Mouse (Mus musculus): Measurements from ENCODE around the gene Bco2.

Bco2 gene

GRCm38 (mm10) chr9:50561145-50561917 lies 6.3 kb upstream of the Bco2 start, which contains the start of gene Tex12:
Gene Tex12 (minus strand): TSS chr9:50561325.
- no peak for DNase-seq (ENCODE audit: low spot score)

DNA sequence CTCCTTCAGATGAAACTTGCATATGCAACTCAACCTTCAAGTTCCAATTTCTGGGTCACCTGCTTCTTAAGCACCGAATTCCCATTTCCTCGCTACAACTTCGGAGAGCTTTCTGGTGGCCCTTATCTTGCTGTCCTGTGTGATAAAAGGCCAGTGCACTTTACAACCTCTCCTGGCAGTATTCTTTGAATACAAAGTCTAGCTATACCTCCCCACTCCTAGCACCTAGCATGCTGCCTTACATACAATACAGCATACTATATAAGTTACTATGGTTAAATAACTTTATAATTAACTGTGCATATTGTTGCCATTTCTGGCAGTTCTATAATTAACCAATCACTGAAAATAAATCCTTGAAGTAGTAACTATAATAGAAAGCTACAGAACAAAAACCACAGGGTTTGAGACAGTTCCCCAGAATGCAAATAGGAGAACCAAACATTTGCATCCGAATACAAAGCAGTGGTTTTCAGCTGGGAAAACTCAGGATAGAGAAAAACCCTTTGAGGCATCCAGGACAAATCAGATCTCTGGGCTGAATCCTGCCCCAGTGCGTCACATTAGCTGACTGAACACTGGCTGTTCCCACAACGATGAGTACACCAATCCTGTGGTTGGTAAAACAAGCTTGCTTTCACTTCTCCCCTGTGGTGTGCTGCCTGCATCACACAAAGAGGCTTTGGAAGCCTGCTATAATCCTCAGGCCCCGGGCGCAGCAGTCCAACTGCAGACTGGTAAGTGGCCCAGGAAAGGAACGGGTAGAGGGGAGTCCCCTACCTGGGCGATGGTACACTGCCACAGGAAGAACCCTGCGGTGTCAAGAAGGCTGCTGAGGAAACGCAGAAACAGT lies 514 bp downstream of the Bco2 start, which contains the start of gene Il18:
Gene Il18, plus strand, starts transcription at position 587 of the 853 bp plus-strand sequence.
- no peak for DNase-seq (ENCODE audit: low spot score)

DNA sequence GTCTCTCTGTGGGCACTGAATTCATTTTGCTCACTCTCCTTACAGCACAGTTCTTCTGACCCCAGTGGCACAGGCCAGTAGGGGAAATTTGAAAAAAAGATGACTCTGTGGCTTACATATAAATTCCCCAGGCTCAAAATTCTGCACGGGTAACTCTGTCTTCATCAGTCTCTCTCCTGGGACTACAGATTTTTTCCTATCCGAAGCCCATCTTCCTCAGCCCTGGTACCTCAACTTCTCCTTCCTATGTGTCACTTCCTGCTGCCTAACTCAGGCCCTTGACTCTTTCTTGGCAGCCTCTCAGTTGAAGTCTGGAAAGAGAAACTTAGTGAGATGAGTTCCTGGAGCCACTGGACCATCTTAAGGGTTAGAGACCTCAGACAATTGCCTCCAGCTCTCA lies 1.4 kb downstream of the Bco2 start:
- DNase-seq (ENCODE audit: low spot score) = no peak

DNA sequence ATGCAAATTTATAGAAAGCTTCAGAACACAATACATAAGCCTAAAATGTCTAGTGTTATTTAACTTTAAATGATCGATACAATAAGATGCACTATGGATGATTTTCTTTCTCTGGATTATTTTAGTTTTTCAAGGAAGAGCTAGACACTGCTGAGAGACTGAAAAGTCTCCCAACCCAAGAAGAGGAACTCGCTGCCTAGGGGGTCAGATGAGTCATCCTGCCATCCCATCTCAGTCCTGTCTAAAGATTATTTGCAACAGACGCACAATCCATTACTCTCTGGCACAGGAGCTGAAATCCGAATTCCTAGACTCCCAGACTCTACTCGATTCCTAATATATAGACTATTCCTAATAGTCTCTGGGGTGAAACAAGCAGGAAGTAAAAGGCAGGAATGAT lies 2.8 kb downstream of the Bco2 start:
- DNase-seq (ENCODE audit: low spot score) = no peak

DNA sequence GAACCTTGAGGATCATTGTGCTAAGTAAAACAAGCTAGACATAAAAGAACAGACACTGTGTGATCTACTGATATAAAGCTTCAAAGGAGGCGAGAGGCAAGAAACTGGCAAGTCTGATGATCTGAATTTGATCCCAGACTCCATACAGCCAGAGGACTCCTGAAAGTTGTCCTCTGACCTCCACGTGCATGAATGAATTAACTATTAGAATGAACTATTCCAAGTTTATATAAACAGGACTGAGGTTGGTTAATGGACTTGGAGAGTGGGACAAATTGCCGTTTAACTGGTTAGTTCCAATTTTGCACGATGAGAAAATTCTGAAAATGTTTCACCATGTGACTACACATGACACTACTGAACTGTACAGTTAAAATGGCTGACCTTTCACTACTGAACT lies 6.0 kb downstream of the Bco2 start:
- DNase-seq (ENCODE audit: low spot score) = no peak

DNA sequence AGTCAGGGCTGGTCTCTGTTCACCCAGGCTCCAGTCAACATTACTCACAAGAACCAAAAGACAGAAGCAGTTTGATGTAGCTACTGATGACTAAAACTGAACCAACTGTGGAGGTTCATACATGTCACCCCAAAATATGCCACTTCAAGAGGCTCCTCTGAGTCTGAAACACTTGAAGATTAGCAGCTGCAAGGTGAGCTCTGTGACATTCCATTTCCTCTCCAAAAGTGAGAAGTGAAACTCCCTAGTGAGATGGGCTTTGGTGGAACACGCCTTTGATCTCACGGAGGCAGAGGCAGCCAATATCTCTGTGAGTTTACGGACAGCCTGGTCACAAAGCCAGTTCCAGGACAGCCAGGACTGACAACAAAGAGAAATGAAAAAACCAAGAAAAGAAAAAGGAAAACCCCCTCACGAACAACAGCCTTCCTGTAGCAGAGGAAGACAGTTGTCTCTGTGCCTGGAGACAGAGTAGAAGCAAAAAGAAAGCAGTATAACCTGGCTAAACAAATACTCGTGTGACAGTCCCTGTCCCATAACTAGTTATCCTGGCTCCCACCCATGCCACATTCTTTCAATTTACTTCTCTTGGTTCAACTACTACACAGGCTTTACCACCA lies 7.0 kb downstream of the Bco2 start:
- DNase-seq (ENCODE audit: low spot score) = no peak

DNA sequence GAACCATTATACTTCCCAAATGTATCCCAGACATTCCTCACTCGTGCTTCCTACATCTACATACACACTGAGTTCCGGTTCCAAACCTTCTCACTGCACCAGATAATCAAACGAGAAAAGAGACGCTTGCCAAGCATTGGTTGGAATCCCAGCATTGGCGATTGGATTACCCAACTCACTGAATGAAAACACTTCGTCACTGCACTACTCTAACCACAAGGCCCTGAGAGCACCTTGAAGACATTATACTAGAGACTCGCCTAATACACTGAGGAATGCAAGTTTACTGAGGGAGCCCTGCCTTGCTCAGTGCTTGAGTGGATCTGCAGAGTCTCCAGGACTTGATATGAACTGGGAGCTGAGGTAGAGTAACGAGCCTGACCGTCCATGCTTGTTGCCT lies 12.6 kb downstream of the Bco2 start:
- DNase-seq (ENCODE audit: low spot score) = no peak

GRCm38 (mm10) chr9:50540170-50540569 lies 14.8 kb downstream of the Bco2 start:
- DNase-seq (ENCODE audit: low spot score) = no peak

DNA sequence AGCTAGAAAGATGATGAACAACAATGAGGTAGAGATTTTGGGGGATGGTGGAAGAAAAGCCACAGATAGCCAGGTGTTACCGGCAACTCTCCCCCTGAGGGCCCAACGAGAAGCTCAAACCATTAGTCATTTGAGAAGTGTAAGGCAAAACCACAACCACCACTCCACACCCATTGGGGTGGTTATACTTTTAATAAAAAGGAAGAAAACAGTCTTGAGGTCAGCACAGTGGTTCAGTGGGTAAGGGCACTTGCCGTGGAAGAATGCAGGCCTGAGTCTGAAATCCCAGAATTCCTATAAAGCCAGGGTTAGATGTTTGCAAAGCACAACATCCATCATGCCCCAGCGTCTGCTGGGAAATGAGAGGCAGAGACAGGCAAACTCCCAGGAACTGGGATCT lies 17.7 kb downstream of the Bco2 start:
- DNase-seq (ENCODE audit: low spot score) = no peak

- no peak for DNase-seq (ENCODE audit: low spot score)
Measured at GRCm38 (mm10) chr9:50536603-50537135, 18.3 kb downstream of the Bco2 start.

DNA sequence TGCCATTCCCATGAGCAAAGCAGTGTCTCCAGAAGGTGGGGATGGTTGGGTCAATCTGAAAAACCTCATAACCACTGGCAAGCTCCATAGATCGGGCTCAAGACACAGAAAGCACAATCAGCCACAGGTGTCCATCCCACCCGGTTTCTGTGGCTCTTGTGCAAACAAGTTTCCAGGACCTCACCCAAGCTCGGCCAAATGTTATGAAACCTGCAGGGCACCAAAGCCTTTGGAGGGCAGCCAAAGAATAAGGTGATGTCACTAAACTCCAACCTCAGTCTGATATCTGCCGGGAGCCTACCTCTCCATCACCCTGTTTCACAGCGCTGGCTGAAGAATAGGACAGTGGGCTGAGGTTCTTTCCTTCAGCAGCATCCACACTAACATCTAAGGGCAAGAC lies 19.1 kb downstream of the Bco2 start:
- DNase-seq (ENCODE audit: low spot score) = no peak

DNA sequence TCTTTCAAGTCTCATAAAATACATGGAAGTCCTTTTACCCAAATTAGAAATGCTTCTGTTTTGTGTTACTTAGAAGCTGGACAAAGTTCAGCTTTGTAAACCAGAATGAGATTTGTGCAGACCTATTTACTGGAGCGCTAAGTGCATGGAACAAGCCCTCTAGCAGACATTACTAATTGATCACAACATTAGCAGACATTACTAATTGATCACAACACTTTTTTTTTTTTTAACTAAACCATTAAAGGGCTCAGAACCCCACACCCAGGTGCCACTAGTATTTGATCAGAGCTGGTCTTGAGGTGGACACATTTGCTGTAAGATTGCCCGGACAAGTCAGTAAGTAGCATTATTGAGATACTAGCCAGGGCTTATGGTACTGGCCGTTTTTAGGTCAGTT lies 21.2 kb downstream of the Bco2 start:
- no peak for DNase-seq (ENCODE audit: low spot score)

- no peak for DNase-seq (ENCODE audit: low spot score)
Measured at GRCm38 (mm10) chr9:50533328-50533727, 21.7 kb downstream of the Bco2 start.

DNA sequence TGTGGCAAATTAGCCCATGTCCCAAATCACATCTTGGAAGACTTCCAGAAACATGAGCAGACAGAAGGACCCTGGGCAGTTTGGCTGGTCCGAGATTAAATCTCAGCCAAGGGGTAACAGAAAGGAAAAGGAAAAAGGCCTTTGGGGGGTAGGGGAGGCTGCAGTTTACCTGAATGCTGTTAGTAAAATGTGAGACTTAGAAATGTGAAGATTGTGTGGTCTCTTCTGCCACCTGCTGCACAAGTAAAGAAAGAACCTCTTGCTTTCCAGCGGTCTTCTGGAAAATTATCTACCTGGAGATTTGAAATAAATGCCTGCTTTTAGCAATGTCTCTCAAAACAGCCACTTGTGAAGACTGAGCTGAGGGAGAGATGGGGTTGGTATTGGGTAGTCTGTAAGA lies 24.1 kb downstream of the Bco2 start:
- DNase-seq (ENCODE audit: low spot score) = no peak

DNA sequence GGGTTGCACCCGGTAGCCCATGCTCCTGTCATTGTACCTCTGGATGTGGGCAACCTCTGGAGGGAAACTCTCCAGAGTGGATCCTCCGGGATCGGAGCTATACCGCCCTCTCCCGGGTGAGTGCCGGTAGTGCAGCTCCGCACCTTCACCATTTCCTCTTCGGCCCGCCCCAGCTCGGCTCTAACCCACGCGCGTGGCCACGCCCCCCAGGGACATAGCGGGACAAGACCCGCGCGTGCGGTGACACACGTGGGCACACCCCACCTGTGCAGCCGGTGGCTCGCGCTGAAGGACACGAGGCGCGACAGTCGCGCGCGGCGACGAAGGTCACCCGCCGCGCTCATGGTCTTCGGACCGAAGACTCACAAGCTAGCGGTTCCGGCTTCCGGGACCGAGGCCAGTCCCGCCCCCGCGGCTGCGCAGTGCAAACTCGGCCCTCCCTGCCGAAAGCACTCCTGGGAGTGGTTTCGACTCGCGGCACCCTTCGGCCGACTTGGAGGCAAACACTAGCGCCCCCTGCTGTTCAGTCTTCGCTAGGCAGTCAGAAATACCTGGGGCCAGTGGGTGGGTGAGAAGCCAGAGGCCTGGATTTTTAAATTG lies 26.6 kb downstream of the Bco2 start, which contains the start of gene Pts:
Gene Pts, minus strand, starts transcription at position 432 of the 600 bp plus-strand sequence.
- peak; percentile 94 for DNase-seq (ENCODE audit: low spot score)

DNA sequence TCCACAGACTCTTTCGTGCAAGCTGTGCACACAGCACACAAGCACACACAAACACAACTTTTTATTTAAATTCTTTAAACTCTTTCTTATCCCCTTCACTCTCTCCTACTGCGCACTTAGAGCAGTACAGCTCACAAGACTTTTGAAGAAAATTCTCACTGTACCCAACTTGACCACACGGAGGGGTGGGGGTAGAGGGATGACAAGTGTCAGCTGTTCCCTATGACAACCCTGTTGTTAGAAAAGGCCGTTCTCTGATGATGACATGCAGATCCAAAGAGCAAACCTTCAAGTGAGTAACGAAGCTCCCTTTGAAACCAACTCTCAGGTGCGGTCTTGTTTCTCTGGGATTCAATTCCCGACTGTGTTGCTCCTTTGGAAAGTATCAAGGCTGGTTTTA lies 27.1 kb downstream of the Bco2 start:
- no peak for DNase-seq (ENCODE audit: low spot score)

DNA sequence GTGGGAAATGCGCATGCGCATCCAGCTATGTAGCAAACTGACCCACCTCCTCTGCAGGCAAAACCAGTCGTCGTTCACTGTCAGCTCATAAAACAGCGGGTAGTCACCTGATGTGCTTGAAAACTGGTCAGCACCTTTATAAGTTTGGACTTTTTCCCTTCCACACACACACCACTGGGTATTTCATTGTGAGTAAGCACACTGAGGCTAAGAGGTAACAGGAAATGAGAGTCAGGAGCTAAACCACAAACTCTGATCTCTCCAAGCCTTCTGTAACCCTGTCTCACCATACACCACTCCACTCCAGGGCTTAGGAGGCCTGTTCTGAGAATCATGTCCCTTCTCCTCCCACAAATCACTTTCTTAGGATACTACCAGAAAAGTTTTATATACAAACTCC lies 29.4 kb downstream of the Bco2 start:
- DNase-seq (ENCODE audit: low spot score) = no peak

- DNase-seq (ENCODE audit: low spot score) = no peak
Measured at GRCm38 (mm10) chr9:50524936-50525335, 30.0 kb downstream of the Bco2 start.

GRCm38 (mm10) chr9:50522574-50522973 lies 32.4 kb downstream of the Bco2 start:
- no peak for DNase-seq (ENCODE audit: low spot score)

DNA sequence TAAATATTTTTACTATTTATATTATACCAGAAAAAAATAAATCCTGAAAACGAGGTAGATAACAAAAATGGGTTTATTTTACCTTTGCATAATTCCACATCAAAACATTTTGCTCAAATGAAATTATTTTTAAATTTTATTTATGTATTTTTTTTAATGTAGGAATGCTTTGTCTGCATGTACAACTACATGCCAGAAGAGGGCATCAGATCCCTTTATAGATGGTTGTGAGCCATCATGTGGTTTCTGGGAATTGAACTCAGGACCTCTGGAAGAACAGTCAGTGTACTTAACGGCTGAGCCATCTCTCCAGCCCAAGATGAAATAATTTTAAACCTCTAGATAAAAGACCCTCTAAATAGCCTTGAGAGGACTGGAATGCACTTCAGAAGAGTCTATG lies 33.4 kb downstream of the Bco2 start:
- no peak for DNase-seq (ENCODE audit: low spot score)

DNA sequence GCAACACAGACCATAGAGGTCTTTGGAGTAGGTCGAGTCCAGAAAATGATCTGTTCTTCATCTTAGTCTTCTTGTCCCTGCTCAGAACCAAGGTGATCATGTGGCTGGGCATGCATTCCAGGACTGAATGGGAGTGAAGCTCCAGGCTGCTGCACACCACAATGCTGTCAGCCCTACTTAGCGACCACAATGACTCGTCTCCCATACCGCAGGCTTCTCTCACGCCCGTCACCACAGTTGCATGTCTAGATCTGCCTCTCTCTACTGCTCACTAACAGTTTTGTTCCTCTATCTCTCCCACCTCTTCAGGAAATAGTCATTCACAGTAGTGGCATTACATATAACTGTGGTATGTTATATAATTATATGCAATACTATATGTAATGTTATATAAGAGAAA lies 34.2 kb downstream of the Bco2 start:
- no peak for DNase-seq (ENCODE audit: low spot score)

- no peak for DNase-seq (ENCODE audit: low spot score)
Measured at GRCm38 (mm10) chr9:50518781-50519180, 36.2 kb downstream of the Bco2 start.

All from urinary bladder, postnatal 10 days (tissue).